Mouse (Mus musculus): Measurements from ENCODE around the gene Myof. TPM values are rescaled to one million over a fixed set of nuclear protein-coding genes. Genes with fewer than 3 reads are reported as not detected.

Gene Myof
- total RNA-seq, 2 experiments from 2014 or later: 3.5 to 7.6 TPM

DNA sequence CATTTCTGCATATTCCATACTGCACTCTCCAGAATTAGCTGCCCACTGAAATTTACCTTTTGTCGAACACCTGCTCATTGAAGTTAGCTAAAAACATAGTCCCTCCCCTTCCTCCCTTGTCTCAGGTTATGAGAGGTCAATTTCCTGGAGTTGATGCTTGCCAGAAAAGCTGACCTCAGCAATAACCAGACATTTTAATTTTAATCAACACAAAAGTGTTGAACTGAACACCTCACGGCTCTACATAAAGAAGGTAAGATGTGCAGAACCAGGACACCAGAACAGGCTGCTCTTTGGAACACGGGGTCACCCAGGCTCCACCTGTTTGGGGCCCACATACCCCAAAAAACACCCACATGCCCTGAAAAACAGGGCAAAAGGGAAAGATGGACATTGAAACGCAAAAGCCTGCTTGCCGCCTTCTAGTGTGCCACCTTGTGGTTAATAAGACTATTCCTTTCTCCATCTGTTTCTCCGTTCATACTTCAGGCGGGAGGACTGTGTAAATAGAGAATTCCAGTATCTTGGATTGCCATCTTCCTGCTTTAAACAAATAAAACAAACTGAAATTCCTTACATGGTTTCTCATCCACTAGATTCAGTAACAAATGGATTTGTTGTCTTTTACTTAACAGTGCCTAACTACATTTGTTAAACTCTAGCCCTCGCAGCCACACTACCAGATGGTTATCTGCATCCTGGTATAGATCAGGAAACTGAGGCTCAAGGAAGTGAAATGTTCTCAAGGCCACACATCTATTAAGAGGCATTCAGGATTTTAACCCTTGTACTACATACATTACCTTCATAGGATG, 10.1 kb upstream of the Myof start:
- DNase-seq (ENCODE audit: low spot score in 2 of 2): no peak
- intact Hi-C loops (cut with DNase I): loop anchor here (1.0 to 10.0 kb wide), 2 partner anchors 98 to 301 kb away; no protein-coding TSS in a partner anchor

DNA sequence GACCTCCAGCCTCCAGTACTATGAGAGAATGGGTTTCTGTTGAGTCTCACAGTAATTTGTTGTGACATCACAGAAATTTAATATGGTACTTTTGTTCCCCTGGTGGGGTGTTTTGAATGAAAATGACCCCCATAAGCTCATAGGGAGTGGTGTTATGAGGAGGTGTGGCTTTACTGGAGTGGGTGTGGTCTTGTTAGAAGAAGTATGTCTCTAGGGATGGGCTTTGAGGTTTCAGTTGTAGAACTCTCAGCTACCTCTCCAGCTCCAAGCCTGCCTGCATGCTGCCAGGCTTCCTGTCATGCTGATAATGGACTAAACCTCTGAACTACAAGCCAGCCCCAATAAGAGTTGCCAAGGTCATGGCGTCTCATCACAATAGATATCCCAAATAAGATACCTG, 6.3 kb upstream of the Myof start:
- intact Hi-C loops (cut with DNase I): loop anchor here (10.0 kb wide), 1 partner anchor 305 kb away; no protein-coding TSS in a partner anchor
- DNase-seq (ENCODE audit: low spot score in 2 of 2): no peak

DNA sequence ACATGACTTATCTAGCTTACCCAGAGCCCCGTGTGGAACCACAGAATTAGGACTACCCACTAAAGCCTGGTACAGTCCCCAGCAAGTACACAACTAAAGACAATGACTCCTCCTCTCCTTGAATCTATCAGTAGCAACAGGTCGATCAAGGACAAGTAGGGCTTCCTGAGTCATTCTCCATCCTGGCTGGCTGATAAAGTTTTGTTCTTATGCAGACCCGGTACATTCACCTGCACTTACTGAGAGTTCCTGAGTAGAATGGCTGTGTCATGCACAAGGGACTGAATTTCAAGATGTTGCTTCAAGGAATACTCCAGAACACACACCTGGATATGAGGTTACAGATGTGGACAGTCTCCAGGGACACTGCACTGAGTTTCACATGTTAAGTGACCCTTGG, 1.8 kb upstream of the Myof start:
- intact Hi-C loops (cut with DNase I): no loop called here
- DNase-seq (ENCODE audit: low spot score in 2 of 2): no peak

DNA sequence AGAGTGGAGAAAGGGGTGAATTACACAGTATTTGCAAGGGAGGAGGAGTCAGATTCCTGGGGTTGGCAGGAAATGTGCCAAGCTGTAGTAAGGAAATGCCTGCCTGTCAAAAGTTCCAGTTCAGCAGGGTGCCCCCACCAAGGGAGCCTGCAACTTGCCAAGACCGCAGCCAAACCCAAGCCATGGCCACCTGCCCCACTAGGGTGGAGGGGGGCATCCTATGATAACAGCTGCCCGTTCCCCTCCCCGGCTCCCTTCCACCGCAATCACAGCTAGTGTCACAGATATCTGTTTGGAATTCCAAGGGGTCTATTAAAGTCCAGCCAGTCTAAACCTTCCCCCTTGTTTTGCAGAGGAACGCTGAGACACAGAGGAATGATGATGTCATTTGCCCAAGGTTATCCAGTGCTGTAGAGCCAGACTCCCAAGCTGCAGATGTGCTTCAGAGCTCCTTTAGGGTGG, 1.1 kb downstream of the Myof start:
- DNase-seq (ENCODE audit: low spot score in 2 of 2): no peak
- intact Hi-C loops (cut with DNase I): loop anchor here (2.0 kb wide), 1 partner anchor 87 kb away; no protein-coding TSS in a partner anchor

DNA sequence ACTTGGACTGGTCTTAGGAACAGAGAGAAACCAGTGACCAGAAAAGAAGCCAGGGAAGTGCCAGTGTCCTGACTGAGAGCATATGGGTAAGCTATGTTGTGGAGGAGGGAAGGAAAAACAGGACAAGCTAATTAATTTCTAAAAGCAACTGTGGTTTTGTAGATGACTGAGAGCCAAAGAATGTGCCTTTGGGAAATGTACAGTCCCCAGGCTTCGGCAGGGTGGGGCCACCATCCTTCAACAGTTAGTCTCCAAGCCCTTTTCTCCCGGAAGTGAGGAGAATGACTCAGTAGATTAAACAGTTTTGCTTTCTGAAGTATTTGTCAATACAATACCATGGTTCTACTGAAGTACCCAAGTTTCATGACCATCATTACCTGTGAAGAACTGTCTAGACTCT, 5.1 kb downstream of the Myof start:
- DNase-seq (ENCODE audit: low spot score in 2 of 2): no peak
- intact Hi-C loops (cut with DNase I): no loop called here

DNA sequence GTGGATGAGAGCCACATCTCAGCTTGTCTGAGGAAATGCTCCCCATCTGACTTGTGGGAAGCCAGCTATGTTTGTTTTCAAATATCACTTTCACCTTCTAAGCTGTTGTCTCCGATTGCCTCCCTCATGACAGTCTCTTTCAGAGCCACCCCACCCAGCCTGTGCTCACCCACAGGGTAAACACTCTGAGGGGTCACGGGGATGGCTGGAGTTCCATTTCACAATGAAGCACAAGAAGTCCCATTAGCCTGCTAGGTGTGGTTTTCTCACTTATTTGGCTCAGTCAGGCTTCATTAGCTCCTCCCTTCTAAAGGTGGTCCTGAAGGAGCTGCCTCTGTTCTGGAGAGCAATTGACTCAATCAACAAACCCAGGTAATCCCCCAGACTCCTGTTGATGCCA, 7.6 kb downstream of the Myof start:
- intact Hi-C loops (cut with DNase I): no loop called here
- DNase-seq (ENCODE audit: low spot score in 2 of 2): no peak

DNA sequence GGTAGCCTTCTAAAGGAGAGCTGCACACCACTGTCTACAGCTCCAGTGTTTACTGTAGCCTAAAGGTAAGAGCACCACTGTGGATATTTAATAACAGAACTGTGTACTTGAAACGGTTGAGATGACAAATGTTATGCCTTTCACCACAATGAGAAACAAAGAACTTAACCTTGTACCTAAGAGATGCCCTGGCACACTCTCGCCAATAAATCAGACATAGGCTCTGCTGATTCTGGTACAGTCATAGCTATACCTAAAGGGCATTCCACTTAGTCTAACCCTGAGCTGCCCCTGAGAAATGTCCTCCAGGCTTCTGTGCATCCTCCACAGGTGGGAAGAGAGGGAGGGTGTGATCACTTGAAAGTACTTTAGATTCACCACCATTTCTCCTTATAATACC, 8.7 kb downstream of the Myof start:
- intact Hi-C loops (cut with DNase I): no loop called here
- DNase-seq (ENCODE audit: low spot score in 2 of 2): no peak

DNA sequence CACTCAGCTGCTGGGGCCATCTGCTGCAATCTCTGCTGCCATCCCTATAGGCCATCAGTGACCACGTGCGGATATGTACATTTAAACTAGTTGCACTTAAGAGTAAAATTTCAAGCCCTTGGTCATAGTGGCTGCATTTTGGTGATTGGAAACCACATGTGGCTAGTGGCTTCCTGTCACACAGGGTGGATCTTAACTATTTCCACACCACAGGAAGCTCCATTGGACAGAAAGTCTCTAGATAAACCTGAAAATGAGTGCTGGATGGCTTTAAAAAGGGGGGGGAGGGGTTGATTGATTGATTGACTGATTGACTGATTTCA, 9.7 kb downstream of the Myof start:
- DNase-seq (ENCODE audit: low spot score in 2 of 2): no peak
- intact Hi-C loops (cut with DNase I): no loop called here

DNA sequence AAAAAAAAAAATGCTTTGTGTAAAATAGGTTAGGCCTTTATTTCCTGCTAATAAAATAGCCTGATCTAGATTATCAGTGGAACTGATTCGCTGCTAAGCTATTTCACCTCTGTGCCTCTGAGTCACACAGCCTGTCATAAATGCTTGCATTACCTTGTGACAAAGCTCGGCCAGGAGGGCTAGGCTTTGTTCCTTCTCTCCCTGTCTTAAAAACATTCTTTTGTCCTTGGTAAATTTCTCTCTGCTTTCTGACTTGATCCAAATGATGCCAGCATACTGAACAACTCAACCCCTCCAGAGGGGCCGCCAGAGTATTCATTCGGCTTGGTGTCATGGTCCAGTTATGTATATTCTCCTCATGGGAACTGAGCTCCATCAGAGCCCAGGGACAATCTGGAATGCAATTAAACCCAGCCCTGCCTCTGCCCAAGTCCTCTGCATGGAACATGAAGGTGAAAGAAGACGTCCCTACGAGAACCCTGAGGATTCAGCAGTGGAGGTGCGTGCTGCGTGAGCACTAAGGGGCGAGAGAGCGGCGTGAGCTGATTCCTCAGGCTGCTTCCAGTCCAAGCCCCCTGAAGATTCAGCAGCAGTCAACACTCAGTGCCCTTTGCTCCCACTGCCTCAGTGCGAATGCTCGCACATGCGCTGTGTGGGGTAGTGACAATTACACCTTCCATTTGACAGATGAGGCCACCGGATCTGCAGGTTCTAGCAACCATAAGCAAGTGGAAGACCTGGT, 10.2 kb downstream of the Myof start:
- intact Hi-C loops (cut with DNase I): no loop called here

DNA sequence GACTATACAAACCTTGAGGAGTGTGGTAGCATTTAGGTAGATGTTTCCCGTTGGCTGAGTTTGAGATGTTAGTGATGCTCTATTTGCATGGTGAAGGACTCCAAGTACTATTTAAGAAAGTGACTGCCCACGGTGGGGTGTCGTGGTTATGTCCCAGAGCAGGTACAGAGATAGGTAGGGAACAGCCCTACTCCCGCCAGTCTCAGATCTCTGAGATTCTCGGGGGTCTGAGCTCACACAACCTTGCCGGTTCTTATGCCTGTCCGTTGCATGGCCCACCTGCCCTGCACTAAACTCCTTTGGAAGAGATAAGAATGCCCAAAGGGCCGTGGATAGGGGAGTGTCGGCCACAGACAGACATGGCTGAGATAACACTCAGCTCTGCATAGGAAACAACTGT, 12.2 kb downstream of the Myof start:
- no peak for DNase-seq (ENCODE audit: low spot score in 2 of 2)
- intact Hi-C loops (cut with DNase I): no loop called here

More for the DNA sequence above, 10.2 kb downstream of the Myof start:
- no peak for DNase-seq (ENCODE audit: low spot score in 2 of 2)

DNA sequence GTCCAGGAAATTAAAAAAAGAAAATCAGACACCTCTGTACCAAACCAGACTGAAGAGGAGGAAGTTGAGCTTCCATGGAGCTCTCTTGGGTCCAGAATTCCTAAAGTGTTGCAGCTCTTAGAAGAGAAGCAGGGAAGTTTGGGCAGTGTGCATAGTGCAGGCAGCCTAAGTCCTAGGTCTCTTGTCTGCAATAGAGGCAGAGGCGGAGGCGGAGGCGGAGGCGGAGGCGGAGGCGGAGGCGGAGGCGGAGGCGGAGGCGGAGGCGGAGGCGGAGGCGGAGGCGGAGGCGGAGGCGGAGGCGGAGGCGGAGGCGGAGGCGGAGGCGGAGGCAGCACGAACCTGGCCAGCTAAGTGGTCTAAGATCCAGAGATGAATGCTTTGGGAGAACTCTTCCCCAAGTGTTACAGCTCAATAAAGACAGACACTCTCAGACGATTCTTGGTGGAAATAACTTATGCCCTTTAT, 12.7 kb downstream of the Myof start:
- intact Hi-C loops (cut with DNase I): no loop called here
- no peak for DNase-seq (ENCODE audit: low spot score in 2 of 2)

DNA sequence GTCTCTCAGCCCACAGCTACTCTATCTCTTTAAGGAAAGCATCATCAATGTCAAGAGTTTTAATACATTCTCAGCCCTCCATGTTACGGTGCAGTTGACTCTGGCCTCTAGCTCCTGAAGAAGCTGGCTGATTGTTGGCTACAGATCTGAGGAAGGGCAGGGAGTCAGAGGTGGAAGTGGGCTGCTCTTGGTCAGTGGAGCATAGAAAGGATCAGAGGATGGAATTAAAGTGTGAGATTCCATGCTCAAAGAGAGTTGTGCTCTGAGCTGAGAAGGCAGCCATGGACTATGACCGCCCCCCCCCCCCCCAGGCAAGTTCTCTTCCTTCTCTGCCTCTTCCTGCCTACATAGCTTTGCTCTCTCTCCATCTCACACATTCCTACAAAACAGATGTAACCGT, 13.5 kb downstream of the Myof start:
- intact Hi-C loops (cut with DNase I): no loop called here
- DNase-seq (ENCODE audit: low spot score in 2 of 2): no peak

DNA sequence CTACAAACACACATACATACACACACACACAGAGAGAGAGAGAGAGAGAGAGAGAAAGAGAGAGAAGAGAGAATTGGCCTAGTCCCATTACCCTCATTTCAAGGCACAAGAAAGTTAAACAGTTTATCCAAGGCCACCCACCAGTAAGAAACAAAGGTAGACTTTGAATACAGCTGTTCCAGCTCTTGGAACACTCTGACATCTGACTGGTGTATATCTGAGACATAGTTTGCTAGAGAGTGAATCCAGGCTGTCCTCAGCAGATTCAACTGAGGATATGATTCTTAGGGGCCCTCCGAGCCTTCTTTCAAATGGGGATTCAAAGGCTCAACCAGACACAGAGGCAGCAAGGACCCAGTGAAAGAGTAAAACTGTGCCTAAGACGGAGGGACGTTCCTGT, 14.1 kb downstream of the Myof start:
- intact Hi-C loops (cut with DNase I): no loop called here
- DNase-seq (ENCODE audit: low spot score in 2 of 2): no peak

DNA sequence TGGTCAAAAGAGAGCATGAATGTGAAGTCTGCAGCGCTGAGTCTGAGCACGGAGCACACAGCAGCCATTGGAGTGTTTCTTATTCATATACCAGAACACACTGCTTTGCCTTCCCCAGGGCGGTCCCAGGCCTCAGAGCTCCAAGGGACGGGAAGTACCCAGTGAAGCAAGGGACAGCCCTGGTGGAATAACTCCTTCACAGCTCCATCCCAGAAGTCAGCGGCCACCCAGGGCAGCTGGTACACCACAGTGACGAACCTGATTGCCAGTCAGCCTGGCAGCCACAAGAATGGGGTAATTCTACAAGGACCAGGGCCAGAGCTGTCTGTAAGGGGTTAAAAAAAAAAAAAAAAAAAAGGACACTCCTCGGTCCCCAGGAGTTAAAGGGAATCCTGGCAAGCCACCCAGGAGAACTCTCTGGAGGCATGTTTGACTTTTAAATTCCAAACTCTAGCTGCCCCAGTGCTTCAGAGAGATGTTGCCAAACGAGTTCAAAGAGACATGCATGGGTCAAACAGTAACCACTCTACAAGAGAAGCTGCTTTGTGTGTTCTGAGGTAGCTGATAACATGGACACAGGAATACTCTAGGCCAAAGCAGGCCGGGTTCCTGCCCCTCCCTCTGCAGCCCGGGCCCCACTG, 15.4 kb downstream of the Myof start:
- intact Hi-C loops (cut with DNase I): no loop called here
- no peak for DNase-seq (ENCODE audit: low spot score in 2 of 2)

DNA sequence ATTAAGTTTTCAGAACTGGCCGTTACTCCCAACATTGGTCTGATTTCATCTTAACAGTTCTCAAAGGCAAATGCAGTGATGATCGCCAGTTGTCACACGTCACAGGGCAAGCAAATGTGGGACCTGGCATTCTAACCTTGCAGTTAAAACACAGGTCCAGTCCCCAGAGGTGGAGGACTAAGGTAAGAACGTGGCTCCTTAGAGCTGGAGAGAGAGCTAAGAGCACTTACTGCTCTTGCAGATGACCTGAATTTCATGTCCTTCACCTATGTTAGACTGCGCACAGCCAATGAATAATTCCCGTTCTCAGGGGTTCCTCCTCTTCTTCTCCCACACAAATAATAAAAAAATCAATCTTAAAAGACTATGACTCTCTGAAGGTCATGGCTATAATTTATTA, 16.0 kb downstream of the Myof start:
- intact Hi-C loops (cut with DNase I): no loop called here

DNA sequence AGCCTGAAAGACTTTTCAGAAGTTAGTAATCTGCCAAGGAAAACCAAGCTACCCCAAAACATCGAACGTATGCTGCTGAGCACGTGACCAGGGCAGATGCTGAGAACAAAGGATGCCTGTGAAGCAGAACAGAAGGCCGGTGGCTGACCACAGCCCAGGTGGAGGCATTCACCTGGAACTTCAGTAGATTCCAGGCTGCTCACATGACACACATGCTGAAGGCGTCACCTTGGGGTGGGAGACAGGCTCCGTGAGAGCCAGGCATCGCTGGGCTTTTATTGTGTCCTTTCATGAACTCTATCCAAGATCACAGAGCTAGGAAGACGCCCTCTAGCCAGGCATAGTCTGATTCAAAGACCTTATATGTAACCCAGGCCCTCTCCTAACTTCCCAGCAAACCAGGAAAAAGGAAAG, 17.2 kb downstream of the Myof start:
- intact Hi-C loops (cut with DNase I): no loop called here
- no peak for DNase-seq (ENCODE audit: low spot score in 2 of 2)

More for the DNA sequence above, 16.0 kb downstream of the Myof start:
- DNase-seq (ENCODE audit: low spot score in 2 of 2): no peak

DNA sequence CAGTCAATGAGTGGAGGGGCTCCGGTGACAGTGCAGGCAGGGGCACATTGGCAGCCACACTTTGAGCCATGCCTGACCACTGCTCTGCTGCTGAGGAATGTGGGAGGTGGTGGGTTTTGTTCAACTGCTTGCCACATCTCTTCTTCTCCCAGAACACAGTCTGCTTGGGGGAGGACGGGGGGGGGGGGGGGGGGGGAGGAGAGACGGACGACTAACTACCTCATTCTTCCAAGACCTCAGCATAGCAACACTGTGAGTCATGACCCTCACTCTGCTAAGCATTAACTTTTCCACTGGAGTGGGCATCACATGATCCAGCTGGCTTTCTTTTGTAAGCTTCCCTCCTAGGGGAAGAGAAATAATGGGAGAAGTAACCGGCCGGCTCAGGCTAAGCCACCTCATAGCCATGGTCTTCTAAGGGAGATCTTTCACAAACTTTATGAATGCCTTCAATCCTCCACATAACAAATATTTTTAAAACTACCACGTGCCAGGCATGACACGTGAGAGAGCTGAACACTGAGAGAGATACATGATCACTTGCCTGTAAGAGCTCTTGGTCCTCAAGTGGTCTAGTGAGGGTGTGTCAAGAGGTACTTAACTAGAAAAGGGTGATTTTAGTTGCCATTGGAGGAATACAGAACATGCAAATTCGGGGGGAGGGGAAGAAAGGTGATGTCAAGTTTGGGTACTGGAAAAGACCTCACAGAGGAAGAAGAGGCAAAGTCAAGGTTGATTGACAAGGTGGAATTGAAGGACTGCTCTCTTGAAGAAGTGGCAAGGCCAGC, 17.9 kb downstream of the Myof start:
- intact Hi-C loops (cut with DNase I): no loop called here
- no peak for DNase-seq (ENCODE audit: low spot score in 2 of 2)

DNA sequence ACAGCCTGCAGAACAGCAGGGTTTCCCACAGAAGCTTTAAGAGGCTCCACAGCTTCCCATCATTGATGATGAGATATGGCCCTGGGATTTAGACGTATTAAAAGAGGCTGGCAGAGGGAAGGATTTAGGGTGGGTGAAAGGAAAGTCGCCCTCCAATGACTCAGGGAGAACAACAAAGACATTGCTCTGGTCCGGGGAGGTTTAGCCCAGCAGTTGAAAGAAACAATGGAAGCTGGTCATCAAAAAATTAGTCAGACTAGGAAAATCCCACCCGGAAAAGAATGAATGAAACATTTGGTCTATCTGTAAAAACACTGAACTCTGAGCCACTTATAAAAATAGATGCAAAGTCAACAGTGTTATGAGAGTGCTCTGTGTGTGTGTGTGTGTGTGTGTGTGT, 19.8 kb downstream of the Myof start:
- no peak for DNase-seq (ENCODE audit: low spot score in 2 of 2)
- intact Hi-C loops (cut with DNase I): no loop called here

DNA sequence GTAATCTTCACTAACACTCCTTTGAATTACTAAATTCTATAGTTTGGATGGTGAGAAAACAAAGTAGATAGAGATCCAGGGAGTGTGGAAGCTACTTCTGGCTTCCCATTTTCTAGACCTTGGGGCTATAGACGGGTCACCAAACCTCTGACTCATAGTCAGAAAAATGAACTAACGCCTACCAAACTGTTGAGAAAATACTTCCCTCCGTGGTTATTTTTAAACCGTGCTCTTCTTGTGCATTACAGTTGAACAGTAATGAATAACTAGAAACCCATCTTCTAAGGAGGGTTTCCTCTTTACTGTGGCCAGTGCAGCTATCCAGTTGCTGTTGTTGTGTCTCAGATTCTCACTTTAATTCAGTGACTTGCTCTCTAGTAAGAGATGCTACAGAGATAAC, 20.7 kb downstream of the Myof start:
- DNase-seq (ENCODE audit: low spot score in 2 of 2): no peak
- intact Hi-C loops (cut with DNase I): no loop called here

DNA sequence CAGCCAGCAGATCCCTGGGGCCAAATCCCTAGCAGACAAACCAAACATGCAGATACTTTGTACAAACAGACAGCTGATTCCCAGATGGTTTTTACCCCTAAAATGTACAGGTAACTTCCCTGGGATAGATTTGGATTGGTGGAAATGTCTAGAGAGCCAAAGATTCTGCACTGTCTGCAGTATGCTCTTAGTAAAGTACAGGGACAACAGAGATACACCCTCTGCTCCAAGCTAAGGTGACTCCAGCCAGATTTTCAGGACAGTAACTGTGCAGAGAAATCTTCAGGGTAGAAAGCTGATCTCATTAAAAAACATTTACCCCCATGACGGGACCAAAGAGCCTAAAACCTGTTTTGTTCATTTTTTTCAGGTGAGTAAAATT, 27.5 kb downstream of the Myof start:
- DNase-seq (ENCODE audit: low spot score in 2 of 2): no peak
- intact Hi-C loops (cut with DNase I): no loop called here
